In the genomic region with DNA sequence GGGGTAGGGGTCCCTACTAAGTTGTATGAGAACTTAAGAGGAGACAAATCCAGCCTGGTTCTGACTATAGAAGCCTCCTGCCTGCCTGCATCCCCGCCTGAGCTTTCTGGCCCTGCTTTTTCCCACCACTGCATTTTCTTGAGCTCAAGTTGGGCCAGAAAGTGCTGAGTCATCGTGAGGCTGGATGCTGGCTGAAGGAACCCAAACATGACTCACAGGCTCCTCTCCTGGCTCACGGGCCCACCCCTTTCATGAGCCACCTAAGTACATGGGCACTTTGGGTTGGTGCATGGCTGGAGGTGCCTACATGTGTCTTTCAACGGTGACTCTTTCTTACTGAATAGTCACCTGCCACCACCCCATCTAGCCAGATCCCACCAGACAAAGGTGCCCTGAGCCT, we compare ENCODE assay signal across 17 mouse cellular contexts. TPM values are rescaled to one million over a fixed set of nuclear protein-coding genes. Genes with fewer than 3 reads are reported as not detected.
DNase-seq lines count a peak whose midpoint lies in the region; ATAC-seq and TF ChIP-seq lines count a peak whose summit lies in the region.
"Had no signal": no experiment of that assay in that cellular context is flagged by ENCODE, and none has a peak within 500 bp of the region (broad histone marks: within the 10 kb centered on the region; RNA-seq: fewer than 3 reads in every experiment).

No protein-coding gene starts in this region.

- H3K9me3 ChIP-seq in lung, postnatal 0 days (ENCODE audit: low read length), result no peaks in the 10 kb centered on the region
- H3K9me3 ChIP-seq: limb, embryonic 12.5 days; midbrain, embryonic 15.5 days had no signal

- WGBS in lung, postnatal 0 days, result 58% methylated on average over 4 of the region's 4 CpGs

- H3K4me3 ChIP-seq in lung, postnatal 0 days (ENCODE audit: low read depth, low read length), result no peak overlapping the region
- H3K4me3 ChIP-seq: limb, embryonic 12.5 days; midbrain, embryonic 15.5 days had no signal

- no peak overlapping the region for H3K4me2 ChIP-seq in lung, postnatal 0 days (replicated peaks; ENCODE audit: low read depth, low read length)
- H3K4me2 ChIP-seq: limb, embryonic 12.5 days; midbrain, embryonic 15.5 days had no signal

- H3K27me3 ChIP-seq in lung, postnatal 0 days (replicated peaks; ENCODE audit: insufficient read depth, low read length), result no peaks in the 10 kb centered on the region
- H3K27me3 ChIP-seq: limb, embryonic 12.5 days; midbrain, embryonic 15.5 days had no signal

- no peak overlapping the region for H3K27ac ChIP-seq in lung, postnatal 0 days (ENCODE audit: low read length)
- H3K27ac ChIP-seq: limb, embryonic 12.5 days; midbrain, embryonic 15.5 days had no signal

- no peak for ATAC-seq in lung, postnatal 0 days
- ATAC-seq: midbrain, embryonic 15.5 days had no signal

- peak; percentile 28 for DNase-seq in layer of hippocampus, adult 9-11 months
- DNase-seq in layer of hippocampus, postnatal 36 days, result no peak
- DNase-seq in 416B (ENCODE audit: low read depth), result peak; percentile 64
- peak; percentile 46 for DNase-seq in WW6 (ENCODE audit: low read depth, low spot score)
- peak; percentile 38 to 75 for DNase-seq in frontal cortex, adult 2 months (ENCODE audit: extremely low spot score in 1 of 2, low spot score in 1 of 2)
- no peak for DNase-seq in spleen, postnatal 14 days (ENCODE audit: low spot score in 2 of 2)
- DNase-seq in lung, postnatal 0 days (ENCODE audit: low spot score), result no peak
- DNase-seq in embryo, embryonic 9.5 days (ENCODE audit: extremely low spot score), result no peak
- DNase-seq: kidney, adult 8-10 months; thymus, postnatal 36 days had no signal

- H3K36me3 ChIP-seq in lung, postnatal 0 days (ENCODE audit: insufficient read depth, low read length), result no peaks in the 10 kb centered on the region
- H3K36me3 ChIP-seq: limb, embryonic 12.5 days; midbrain, embryonic 15.5 days had no signal

- no peaks in the 10 kb centered on the region for H3K4me1 ChIP-seq in lung, postnatal 0 days (ENCODE audit: insufficient read depth, low read depth, low read length)
- H3K4me1 ChIP-seq: limb, embryonic 12.5 days; midbrain, embryonic 15.5 days had no signal

- TF ChIP-seq EP300 in lung, postnatal 0 days (IDR thresholded peaks at IDR 0.05), result no peak

- H3K9ac ChIP-seq in lung, postnatal 0 days (replicated peaks; ENCODE audit: low read depth), result no peak overlapping the region
- H3K9ac ChIP-seq: limb, embryonic 12.5 days; midbrain, embryonic 15.5 days had no signal

- TF ChIP-seq CTCF in lung, postnatal 0 days (IDR thresholded peaks at IDR 0.05), result no peak

RNA-seq across cellular contexts. Expression of gene Krt9, which starts 5.6 kb away (rescaled TPM):
- 1 to 10 TPM; 2.5 to 2.7 TPM for total RNA-seq in layer of hippocampus, postnatal 36 days (2021)
- 8.3 and 9.4 TPM in 2 replicates for polyA plus RNA-seq in frontal cortex, adult 2 months (2012; rRNA removed)
- polyA plus RNA-seq in lung, postnatal 0 days (2015; fragmentation: Nextera tagmentation; extraction: Ambion mirVana), result not detected in 2 replicates
- total RNA-seq: granulocyte monocyte progenitor cell, adult 5-6 weeks; neutrophil, adult 5-6 weeks had no signal
- polyA plus RNA-seq: forebrain, embryonic 11.5 days; hindbrain, embryonic 11.5 days; limb, embryonic 12.5 days; lung, embryonic 16.5 days; midbrain, embryonic 15.5 days had no signal

RNA-seq across cellular contexts. Expression of gene Krt14, which starts 8.7 kb away (rescaled TPM):
- total RNA-seq in layer of hippocampus, postnatal 36 days (2021), result not detected
- polyA plus RNA-seq in frontal cortex, adult 2 months (2012; rRNA removed), result 0.08 and 0.12 TPM in 2 replicates
- polyA plus RNA-seq in lung, postnatal 0 days (2015; fragmentation: Nextera tagmentation; extraction: Ambion mirVana), result 1.7 and 2.3 TPM in 2 replicates
- total RNA-seq: granulocyte monocyte progenitor cell, adult 5-6 weeks; neutrophil, adult 5-6 weeks had no signal

RNA-seq across cellular contexts. Expression of gene Krt16, which starts 50.0 kb away (rescaled TPM):
- total RNA-seq in layer of hippocampus, postnatal 36 days (2021), result not detected
- polyA plus RNA-seq in frontal cortex, adult 2 months (2012; rRNA removed), result not detected in 2 replicates
- polyA plus RNA-seq in lung, postnatal 0 days (2015; fragmentation: Nextera tagmentation; extraction: Ambion mirVana), result not detected in 2 replicates
- total RNA-seq: granulocyte monocyte progenitor cell, adult 5-6 weeks; neutrophil, adult 5-6 weeks had no signal
- polyA plus RNA-seq: forebrain, embryonic 11.5 days; hindbrain, embryonic 11.5 days; limb, embryonic 12.5 days; lung, embryonic 16.5 days; midbrain, embryonic 15.5 days had no signal

RNA-seq across cellular contexts. Expression of gene Krt19, which starts 50.2 kb away (rescaled TPM):
- total RNA-seq in layer of hippocampus, postnatal 36 days (2021), result under 1 TPM; 0.23 to 0.52 TPM
- polyA plus RNA-seq in frontal cortex, adult 2 months (2012; rRNA removed), result 1.6 and 3.7 TPM in 2 replicates
- polyA plus RNA-seq in lung, postnatal 0 days (2015; fragmentation: Nextera tagmentation; extraction: Ambion mirVana), result 460 and 573 TPM in 2 replicates
- total RNA-seq: granulocyte monocyte progenitor cell, adult 5-6 weeks had no signal

Comparison
In these comparisons a context has a peak if more than half of its experiments do, and no peak if none do; other contexts are left out.
1. DNase-seq: peak in layer of hippocampus, adult 9-11 months (single experiment), 416B (single experiment), WW6 (single experiment) and frontal cortex, adult 2 months (2 of 2); none in layer of hippocampus, postnatal 36 days (0 of 2), spleen, postnatal 14 days (0 of 2), lung, postnatal 0 days (single experiment) and embryo, embryonic 9.5 days (single experiment).